Mouse (Mus musculus) ES-E14 (cell line): ENCODE results near the gene Foxn3.

Experiments
- CHD2 ChIP-seq: IDR thresholded peaks from 2 replicates; pipeline ENCODE4 v1.6.1; 2014; ENCODE audit warnings: mild to moderate bottlenecking, low read depth, low read length, inconsistent platforms
- ZNF384 ChIP-seq: IDR thresholded peaks from 2 replicates; pipeline ENCODE4 v1.6.1; 2012; ENCODE audit warnings: low read depth, low read length, inconsistent platforms

- TF ChIP-seq CHD2: no peak
- no peak for TF ChIP-seq ZNF384
These were observed 276.7 kb downstream of the Foxn3 start for GRCm38 (mm10) chr12:99286662-99287061.
